Mouse (Mus musculus): ENCODE data around the gene Pum1.
A peak's percentile ranks its signal among the peaks of the same experiment; 100 is the strongest.

Pum1 gene

GRCm38 (mm10) chr4:130819806-130820205 is 156.7 kb downstream of the Pum1 start:
- no peak for DNase-seq (ENCODE audit: low read depth)

- no peak for DNase-seq (ENCODE audit: low read depth)
Observed at GRCm38 (mm10) chr4:130820594-130821255, 157.6 kb downstream of the Pum1 start.

GRCm38 (mm10) chr4:130828851-130829673 is 165.9 kb downstream of the Pum1 start:
- DNase-seq (ENCODE audit: low read depth) = peak; percentile 37
